Mouse (Mus musculus): ENCODE results near the gene Gm11239.
"Not testable (repeated sequence)": the region's sequence is repeated elsewhere in the genome, so short reads cannot be mapped to it uniquely, and the experiment has no call there.

Gene Gm11239

DNA sequence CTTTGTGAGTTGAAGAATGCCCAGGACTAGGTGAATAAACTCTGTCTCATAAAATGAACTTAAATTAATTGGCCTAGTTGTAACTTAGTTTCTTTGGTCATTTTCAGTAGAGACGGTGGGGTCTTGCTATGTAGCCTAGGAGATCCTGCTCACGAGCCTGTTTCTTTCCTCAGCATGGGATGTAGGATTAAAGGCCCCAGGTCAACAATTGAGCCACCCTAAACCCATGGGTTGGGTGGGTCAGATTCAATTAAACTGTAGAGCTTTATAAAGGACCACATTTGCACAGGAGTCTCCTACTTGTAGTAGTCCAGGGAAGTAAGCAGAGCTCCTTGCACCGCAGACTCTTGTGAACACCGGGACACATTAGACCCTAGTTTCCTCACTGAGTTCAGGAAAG lies at the start of gene Gm11239:
TSS of gene Gm11239 (plus strand) at position 301 of the 400 bp plus-strand sequence.
- DNase-seq (ENCODE audit: low read depth in 1 of 2, low spot score in 2 of 2) = not testable (repeated sequence)

- not testable (repeated sequence) for DNase-seq (ENCODE audit: low read depth in 1 of 2, low spot score in 2 of 2)
These were observed 45.5 kb upstream of the Gm11239 start, which contains the start of gene Gm11237 for GRCm38 (mm10) chr4:73622684-73623083. Gene Gm11237, plus strand, starts transcription at chr4:73622984.

GRCm38 (mm10) chr4:73637821-73638220 lies 30.3 kb upstream of the Gm11239 start, which contains the start of gene Gm11236:
Gene Gm11236, plus strand, starts transcription at chr4:73638121.
- not testable (repeated sequence) for DNase-seq (ENCODE audit: low read depth in 1 of 2, low spot score in 2 of 2)

GRCm38 (mm10) chr4:73661864-73662263 lies 6.3 kb upstream of the Gm11239 start:
- not testable (repeated sequence) for DNase-seq (ENCODE audit: low read depth in 1 of 2, low spot score in 2 of 2)

GRCm38 (mm10) chr4:73683216-73683615 lies 15.1 kb downstream of the Gm11239 start, which contains the start of gene Gm428:
Gene Gm428, plus strand, starts transcription at chr4:73683516.
- DNase-seq (ENCODE audit: low read depth in 1 of 2, low spot score in 2 of 2) = not testable (repeated sequence)

DNA sequence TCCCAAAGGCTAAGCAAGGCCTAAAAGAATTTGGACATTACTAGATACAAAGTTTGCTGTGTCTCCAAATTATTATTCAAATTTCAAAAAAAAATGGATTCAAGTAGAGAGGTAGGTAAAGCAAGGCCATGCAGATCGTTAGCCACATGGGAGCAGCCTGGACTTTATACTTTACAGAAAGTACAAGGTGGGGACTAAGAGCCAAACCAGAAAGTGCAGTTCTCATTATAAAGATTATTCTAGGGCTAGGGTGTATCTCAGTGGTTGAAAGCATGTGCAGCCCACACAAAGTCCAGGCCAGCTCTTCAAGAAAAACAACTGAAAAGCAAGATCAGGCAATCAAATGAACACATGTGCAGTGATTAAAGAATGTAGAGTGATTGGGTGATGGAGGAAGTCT lies 50.6 kb downstream of the Gm11239 start:
- DNase-seq (ENCODE audit: low read depth in 1 of 2, low spot score in 2 of 2) = no peak

GRCm38 (mm10) chr4:73719819-73720218 lies 51.7 kb downstream of the Gm11239 start:
- DNase-seq (ENCODE audit: low read depth in 1 of 2, low spot score in 2 of 2) = no peak
